25 mouse cellular contexts compared by ENCODE assay signal in genomic region chr15:103281465-103282205, GRCm38 (mm10). TPM values are rescaled to one million over a fixed set of nuclear protein-coding genes. Genes with fewer than 3 reads are reported as not detected.
DNase-seq lines count a peak whose midpoint lies in the region; ATAC-seq and TF ChIP-seq lines count a peak whose summit lies in the region.
"Had no signal": no experiment of that assay in that cellular context is flagged by ENCODE, and none has a peak within 500 bp of the region (broad histone marks: within the 10 kb centered on the region; RNA-seq: fewer than 3 reads in every experiment).

No protein-coding gene starts in this region.

- intact Hi-C loops in heart, postnatal 25 days (cut with DNase I): no loop called here

- no peak overlapping the region for H3K4me2 ChIP-seq in kidney, embryonic 15.5 days
- peak overlapping the region; percentile 6; the same call in 1 of the 2 replicates for H3K4me2 ChIP-seq in liver, embryonic 12.5 days
- H3K4me2 ChIP-seq: heart, embryonic 13.5 days; hindbrain, embryonic 14.5 days; limb, embryonic 12.5 days; lung, embryonic 15.5 days; neural tube, embryonic 15.5 days had no signal

- H3K4me1 ChIP-seq in kidney, embryonic 15.5 days: peaks cover 41% of the 10 kb centered on the region
- H3K4me1 ChIP-seq in liver, embryonic 12.5 days: peaks cover 75% of the 10 kb centered on the region
- peaks cover 19% of the 10 kb centered on the region for H3K4me1 ChIP-seq in small intestine, adult 2 months (ENCODE audit: control insufficient read depth, insufficient read depth, insufficient read length, low read length)

- no peak for TF ChIP-seq CTCF in small intestine, adult 2 months (IDR thresholded peaks at IDR 0.05; ENCODE audit: extremely low read depth, insufficient read length, insufficient replicate concordance, low read depth, low read length)

- H3K27ac ChIP-seq in kidney, embryonic 15.5 days: 0 out of 2 replicates have a peak overlapping the region, but pooled peaks have one; percentile 6
- H3K27ac ChIP-seq in liver, embryonic 12.5 days: peak overlapping the region; percentile 83
- H3K27ac ChIP-seq in small intestine, adult 2 months (ENCODE audit: insufficient read depth, low read depth, low read length): peak overlapping the region; percentile 79
- H3K27ac ChIP-seq: heart, embryonic 13.5 days; hindbrain, embryonic 14.5 days; limb, embryonic 12.5 days; lung, embryonic 15.5 days; macrophage; neural tube, embryonic 15.5 days had no signal

- no peak for DNase-seq in kidney, adult 18-20 months
- no peak for DNase-seq in heart, postnatal 25 days (ENCODE audit: low spot score)
- DNase-seq: cerebellum, adult 2 months; cerebellum, postnatal 36 days; heart, postnatal 36 days; kidney, adult 11 months; right cerebral cortex, postnatal 14 days; thymus, postnatal 36 days had no signal

- H3K36me3 ChIP-seq in kidney, embryonic 15.5 days: 0 out of 2 replicates have a peak, but pooled peaks cover 7% of the 10 kb centered on the region
- H3K36me3 ChIP-seq in liver, embryonic 12.5 days: peaks cover 59% of the 10 kb centered on the region
- H3K36me3 ChIP-seq in small intestine, adult 2 months (ENCODE audit: control insufficient read depth, insufficient read depth, low read length): no peaks in the 10 kb centered on the region
- H3K36me3 ChIP-seq: lung, embryonic 15.5 days; neural tube, embryonic 15.5 days had no signal

- ATAC-seq in kidney, embryonic 15.5 days (replicated peaks; ENCODE audit: low FRiP score): no peak
- ATAC-seq in common myeloid progenitor, adult 5-6 weeks (replicated peaks; ENCODE audit: low read depth, poor library complexity, severe bottlenecking): 0 out of 2 replicates have a peak, but pooled peaks have one; percentile 6
- ATAC-seq in liver, embryonic 12.5 days: no peak
- ATAC-seq in erythroid progenitor cell, adult 5-6 weeks (replicated peaks; ENCODE audit: low FRiP score, poor library complexity, severe bottlenecking): no peak

- no peak for TF ChIP-seq POLR2A in small intestine, adult 2 months (IDR thresholded peaks at IDR 0.05; ENCODE audit: low read depth, low read length)

- 94% methylated on average over 3 of the region's 3 CpGs for WGBS in kidney, embryonic 15.5 days
- WGBS in liver, embryonic 12.5 days (ENCODE audit: insufficient replicate concordance): 83% methylated on average over 3 of the region's 3 CpGs
- 24% methylated on average over 3 of the region's 3 CpGs for WGBS in small intestine, adult 2 months

- H3K27me3 ChIP-seq in kidney, embryonic 15.5 days: no peaks in the 10 kb centered on the region
- no peaks in the 10 kb centered on the region for H3K27me3 ChIP-seq in liver, embryonic 12.5 days (replicated peaks)
- H3K27me3 ChIP-seq in small intestine, adult 2 months (ENCODE audit: control insufficient read depth, insufficient read depth, low read length): no peaks in the 10 kb centered on the region
- H3K27me3 ChIP-seq: heart, embryonic 13.5 days; limb, embryonic 12.5 days; lung, embryonic 15.5 days; neural tube, embryonic 15.5 days had no signal

- no peaks in the 10 kb centered on the region for H3K9me3 ChIP-seq in kidney, embryonic 15.5 days (replicated peaks)
- no peaks in the 10 kb centered on the region for H3K9me3 ChIP-seq in liver, embryonic 12.5 days (replicated peaks)
- H3K9me3 ChIP-seq: G1E; heart, embryonic 13.5 days; limb, embryonic 12.5 days; lung, embryonic 15.5 days; neural tube, embryonic 15.5 days had no signal

- no peak overlapping the region for H3K9ac ChIP-seq in kidney, embryonic 15.5 days
- H3K9ac ChIP-seq in liver, embryonic 12.5 days: peak overlapping the region; percentile 18; the same call in 1 of the 2 replicates
- H3K9ac ChIP-seq: heart, embryonic 13.5 days; hindbrain, embryonic 14.5 days; limb, embryonic 12.5 days; lung, embryonic 15.5 days; neural tube, embryonic 15.5 days had no signal

- no peak overlapping the region for H3K4me3 ChIP-seq in kidney, embryonic 15.5 days (replicated peaks)
- no peak overlapping the region for H3K4me3 ChIP-seq in liver, embryonic 12.5 days
- no peak overlapping the region for H3K4me3 ChIP-seq in small intestine, adult 2 months (ENCODE audit: low read depth, low read length)
- H3K4me3 ChIP-seq: heart, embryonic 13.5 days; limb, embryonic 12.5 days; lung, embryonic 15.5 days; neural tube, embryonic 15.5 days had no signal

RNA-seq across cellular contexts. Expression of gene Copz1, which starts 9.1 kb away (rescaled TPM):
- polyA plus RNA-seq in kidney, embryonic 15.5 days (2015; fragmentation: Nextera tagmentation; extraction: Ambion mirVana): 298 and 300 TPM in 2 replicates
- total RNA-seq in common myeloid progenitor, adult 5-6 weeks (2017): 53.8 and 55.5 TPM in 2 replicates
- polyA plus RNA-seq in liver, embryonic 12.5 days (2016; fragmentation: Nextera tagmentation; extraction: Ambion mirVana): 246 and 250 TPM in 2 replicates
- 64.9 and 111 TPM in 2 replicates for polyA plus RNA-seq in small intestine, adult 2 months (2012; rRNA removed)
- total RNA-seq in heart, postnatal 25 days (2021): 10 to 100 TPM; 51.8 to 53.4 TPM
- 158 and 167 TPM in 2 replicates for total RNA-seq in erythroid progenitor cell, adult 5-6 weeks (2015; ENCODE audit: low replicate concordance)
- 37.6 and 42.4 TPM in 2 replicates for total RNA-seq in erythroid progenitor cell, adult 5-6 weeks (2017; ENCODE audit: low replicate concordance)

RNA-seq across cellular contexts. Expression of gene Nfe2, which starts 23.4 kb away (rescaled TPM):
- polyA plus RNA-seq in kidney, embryonic 15.5 days (2015; fragmentation: Nextera tagmentation; extraction: Ambion mirVana): 5.1 and 6.2 TPM in 2 replicates
- 121 and 135 TPM in 2 replicates for total RNA-seq in common myeloid progenitor, adult 5-6 weeks (2017)
- 168 TPM in 2 replicates for polyA plus RNA-seq in liver, embryonic 12.5 days (2016; fragmentation: Nextera tagmentation; extraction: Ambion mirVana)
- polyA plus RNA-seq in small intestine, adult 2 months (2012; rRNA removed): 0.39 and 0.83 TPM in 2 replicates
- total RNA-seq in heart, postnatal 25 days (2021): under 1 TPM; 0.42 to 0.64 TPM
- 368 and 436 TPM in 2 replicates for total RNA-seq in erythroid progenitor cell, adult 5-6 weeks (2015; ENCODE audit: low replicate concordance)
- total RNA-seq in erythroid progenitor cell, adult 5-6 weeks (2017; ENCODE audit: low replicate concordance): 353 and 370 TPM in 2 replicates
- total RNA-seq: gastrocnemius, adult 8-10 months; layer of hippocampus, postnatal 14 days; left cerebral cortex, postnatal 10 days had no signal

RNA-seq across cellular contexts. Expression of gene Gpr84, which starts 28.8 kb away (rescaled TPM):
- 0.42 and 0.48 TPM in 2 replicates for polyA plus RNA-seq in kidney, embryonic 15.5 days (2015; fragmentation: Nextera tagmentation; extraction: Ambion mirVana)
- not detected in 2 replicates for total RNA-seq in common myeloid progenitor, adult 5-6 weeks (2017)
- polyA plus RNA-seq in liver, embryonic 12.5 days (2016; fragmentation: Nextera tagmentation; extraction: Ambion mirVana): 0.75 and 0.78 TPM in 2 replicates
- 0.06 and 0.11 TPM in 2 replicates for polyA plus RNA-seq in small intestine, adult 2 months (2012; rRNA removed)
- not detected for total RNA-seq in heart, postnatal 25 days (2021)
- 0.72 TPM in 1 of 2 replicates, not detected in the other for total RNA-seq in erythroid progenitor cell, adult 5-6 weeks (2015; ENCODE audit: low replicate concordance)
- 3.9 TPM in 1 of 2 replicates, not detected in the other for total RNA-seq in erythroid progenitor cell, adult 5-6 weeks (2017; ENCODE audit: low replicate concordance)
- total RNA-seq: adrenal gland, postnatal 36 days; G1E; gastrocnemius, adult 8-10 months; heart, postnatal 36 days had no signal
- polyA plus RNA-seq: forebrain, embryonic 11.5 days; G1E had no signal

RNA-seq across cellular contexts. Expression of gene Hnrnpa1, which starts 41.4 kb away (rescaled TPM):
- 1,025 and 1,038 TPM in 2 replicates for polyA plus RNA-seq in kidney, embryonic 15.5 days (2015; fragmentation: Nextera tagmentation; extraction: Ambion mirVana)
- 1,831 and 1,833 TPM in 2 replicates for total RNA-seq in common myeloid progenitor, adult 5-6 weeks (2017)
- polyA plus RNA-seq in liver, embryonic 12.5 days (2016; fragmentation: Nextera tagmentation; extraction: Ambion mirVana): 584 and 591 TPM in 2 replicates
- 12.0 and 29.5 TPM in 2 replicates for polyA plus RNA-seq in small intestine, adult 2 months (2012; rRNA removed)
- total RNA-seq in heart, postnatal 25 days (2021): 100 to 1,000 TPM; 133 to 153 TPM
- 198 and 238 TPM in 2 replicates for total RNA-seq in erythroid progenitor cell, adult 5-6 weeks (2015; ENCODE audit: low replicate concordance)
- total RNA-seq in erythroid progenitor cell, adult 5-6 weeks (2017; ENCODE audit: low replicate concordance): 338 and 377 TPM in 2 replicates

RNA-seq across cellular contexts. Expression of gene Cbx5, which starts 42.0 kb away (rescaled TPM):
- 124 and 125 TPM in 2 replicates for polyA plus RNA-seq in kidney, embryonic 15.5 days (2015; fragmentation: Nextera tagmentation; extraction: Ambion mirVana)
- 248 and 261 TPM in 2 replicates for total RNA-seq in common myeloid progenitor, adult 5-6 weeks (2017)
- 84.2 and 84.5 TPM in 2 replicates for polyA plus RNA-seq in liver, embryonic 12.5 days (2016; fragmentation: Nextera tagmentation; extraction: Ambion mirVana)
- 1.5 and 2.8 TPM in 2 replicates for polyA plus RNA-seq in small intestine, adult 2 months (2012; rRNA removed)
- 10 to 100 TPM; 55.9 to 63.9 TPM for total RNA-seq in heart, postnatal 25 days (2021)
- total RNA-seq in erythroid progenitor cell, adult 5-6 weeks (2015; ENCODE audit: low replicate concordance): 181 and 243 TPM in 2 replicates
- 214 and 236 TPM in 2 replicates for total RNA-seq in erythroid progenitor cell, adult 5-6 weeks (2017; ENCODE audit: low replicate concordance)

Comparison
In these comparisons a context has a peak if more than half of its experiments do, and no peak if none do; other contexts are left out.
1. H3K27ac ChIP-seq: peak in every context shown above with its lines; median percentile 83 in liver, embryonic 12.5 days; 79 in small intestine, adult 2 months; 6 in kidney, embryonic 15.5 days.
2. RNA of gene Nfe2, which starts 23.4 kb away (total RNA-seq): 353 to 436 TPM in erythroid progenitor cell, adult 5-6 weeks and 121 to 135 TPM in common myeloid progenitor, adult 5-6 weeks; 0.42 to 0.64 TPM in heart, postnatal 25 days; every median in the first group is over 10 times any median in the second.